Mouse (Mus musculus) adrenal gland, postnatal 25 days (tissue): ENCODE results near the gene Tex14. TPM values are rescaled to one million over a fixed set of nuclear protein-coding genes. Genes with fewer than 3 reads are reported as not detected.
"Not testable (repeated sequence)": the region's sequence is repeated elsewhere in the genome, so short reads cannot be mapped to it uniquely, and the experiment has no call there.

ENCODE experiments used
- DNase-seq: peaks from one replicate; pipeline ENCODE4 v3.0.0; 2021; ENCODE audit warnings: mixed read lengths
- total RNA-seq: library from RNA; stranded (reverse); gene quantifications from 2 replicates; pipeline ENCODE4 v1.2.3, GENCODE M21; 2021

The Tex14 gene
- total RNA-seq, 1 experiment from 2014 or later = 1.1 TPM

GRCm38 (mm10) chr11:87448476-87449199, 43.8 kb downstream of the Tex14 start:
- not testable (repeated sequence) for DNase-seq

- DNase-seq = no peak
Observed at GRCm38 (mm10) chr11:87449200-87449547, 44.3 kb downstream of the Tex14 start.

DNA sequence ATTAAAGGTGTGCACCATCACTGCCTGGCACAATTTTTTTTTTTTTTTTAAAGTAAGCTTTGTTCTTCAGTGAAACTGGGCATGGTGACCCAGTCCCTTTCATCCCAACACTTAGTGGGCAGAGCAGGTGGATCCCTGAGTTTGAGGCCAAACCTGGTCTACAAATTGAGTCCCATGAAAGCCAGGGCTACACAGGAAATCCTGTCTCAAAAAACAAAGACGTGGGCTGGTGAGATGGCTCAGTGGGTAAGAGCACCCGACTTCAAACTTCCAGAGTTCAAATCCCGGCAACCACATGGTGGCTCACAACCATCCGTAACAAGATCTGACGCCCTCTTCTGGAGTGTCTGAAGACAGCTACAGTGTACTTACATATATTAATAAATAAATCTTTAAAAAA, 45.0 kb downstream of the Tex14 start:
- not testable (repeated sequence) for DNase-seq

DNA sequence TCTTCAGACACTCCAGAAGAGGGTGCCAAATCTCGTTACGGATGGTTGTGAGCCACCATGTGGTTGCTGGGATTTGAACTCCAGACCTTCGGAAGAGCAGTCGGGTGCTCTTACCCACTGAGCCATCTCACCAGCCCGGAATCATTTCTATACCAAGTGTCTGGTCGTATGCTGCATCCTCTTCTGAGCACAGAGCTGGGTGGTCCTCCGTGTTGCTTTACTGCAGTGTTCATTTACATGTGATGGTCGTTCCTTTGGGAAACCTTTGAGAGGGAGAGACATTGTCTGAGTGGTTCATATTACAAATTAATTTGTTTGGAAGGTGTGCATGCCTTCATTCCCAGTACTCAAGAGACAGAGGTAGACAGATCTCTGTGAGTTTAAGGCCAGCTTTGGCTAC, 47.9 kb downstream of the Tex14 start:
- DNase-seq = not testable (repeated sequence)

DNA sequence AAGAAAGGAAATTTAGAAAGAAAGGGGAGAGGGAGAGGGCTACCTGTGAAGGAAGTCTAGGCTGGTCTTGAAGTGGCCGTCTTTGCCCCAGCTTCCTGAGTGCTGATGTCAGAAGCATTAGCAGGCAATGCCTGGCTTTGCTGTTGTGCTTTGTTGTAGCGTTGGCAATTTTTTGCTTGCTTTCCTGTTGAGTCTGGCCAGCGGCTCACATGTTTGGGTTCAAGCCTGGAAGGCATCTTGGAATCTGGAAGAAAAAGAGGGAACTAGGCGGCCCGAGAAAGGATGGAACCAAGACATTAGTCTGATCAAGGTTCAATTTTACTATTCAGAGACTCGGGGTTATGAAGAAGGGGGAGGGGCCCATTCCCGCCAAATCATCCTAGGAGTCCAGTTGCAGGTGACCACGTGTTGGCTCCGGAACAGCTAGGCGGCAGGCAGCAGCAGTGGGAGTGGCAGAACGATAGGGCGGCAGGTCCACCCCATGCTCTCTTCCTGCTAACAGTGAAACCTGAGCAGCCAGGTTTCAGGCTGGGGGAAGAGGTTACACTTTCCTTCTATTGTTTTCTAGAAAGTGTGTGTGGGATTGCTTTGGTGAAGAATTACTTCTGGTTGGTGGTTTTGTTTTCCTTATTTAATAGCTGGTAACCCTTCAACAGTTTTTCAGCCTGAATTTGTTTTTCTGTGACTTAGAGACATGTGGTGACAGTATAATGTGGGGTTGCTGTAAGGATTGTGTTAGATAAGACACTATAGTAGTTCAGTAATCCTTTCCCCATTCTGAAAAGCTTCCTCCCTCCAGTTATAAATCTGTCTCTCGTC, 48.6 kb downstream of the Tex14 start:
- no peak for DNase-seq

GRCm38 (mm10) chr11:87454035-87454690, 49.3 kb downstream of the Tex14 start:
- no peak for DNase-seq

GRCm38 (mm10) chr11:87455573-87455972, 50.7 kb downstream of the Tex14 start:
- DNase-seq = no peak

DNA sequence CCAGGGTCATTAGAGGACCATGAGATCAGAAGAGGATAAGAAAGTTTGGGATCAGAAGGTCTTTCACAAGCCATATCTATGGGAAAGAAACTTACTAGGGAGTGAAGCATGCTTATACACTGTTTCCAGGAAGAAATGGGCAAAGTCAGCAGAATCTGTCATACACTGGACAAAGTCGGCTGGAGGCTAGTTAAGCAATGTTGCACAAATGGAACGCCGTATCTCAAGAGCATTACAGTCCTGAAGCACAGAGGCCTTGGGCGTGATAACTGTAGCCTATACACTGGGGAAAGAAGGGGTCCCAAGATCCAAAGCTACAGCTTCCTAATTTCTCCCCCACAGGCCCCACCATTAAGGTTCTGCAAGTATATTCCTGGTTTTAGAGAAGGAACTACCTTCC, 51.1 kb downstream of the Tex14 start:
- no peak for DNase-seq

- DNase-seq = no peak
Observed at GRCm38 (mm10) chr11:87460566-87460965, 55.7 kb downstream of the Tex14 start.

DNA sequence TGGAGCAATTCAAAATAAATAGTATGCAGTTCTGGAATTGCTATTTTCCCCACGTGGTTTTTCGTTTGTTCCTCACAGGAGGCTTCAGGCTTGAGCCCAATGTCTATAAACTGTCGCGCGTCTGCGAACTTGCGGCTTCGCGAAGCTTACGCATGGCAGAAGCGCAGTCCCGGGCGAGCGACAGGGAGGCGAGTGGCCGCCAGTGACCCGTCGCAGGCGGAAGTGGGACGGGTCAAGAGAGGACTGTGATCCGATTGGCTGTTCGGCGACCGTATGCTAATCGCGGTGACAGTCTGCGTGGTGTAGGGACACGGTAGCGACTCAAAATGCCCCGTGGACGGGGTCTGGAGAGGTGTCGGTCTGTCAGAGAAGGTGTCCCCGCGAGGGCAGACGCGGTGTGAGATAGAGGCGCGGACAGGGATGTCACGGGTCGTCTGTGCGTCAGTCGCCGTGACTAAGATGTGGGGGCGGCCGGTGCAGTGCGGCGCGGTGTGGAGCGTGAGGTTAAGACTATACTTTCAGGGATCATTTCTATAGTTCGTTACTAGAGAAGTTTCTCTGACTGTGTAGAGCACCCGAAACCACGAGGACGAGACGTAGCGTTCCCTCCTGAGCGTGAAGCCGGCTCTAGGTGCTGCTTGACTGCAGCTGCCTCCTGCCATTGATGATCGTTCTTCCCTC, 57.1 kb downstream of the Tex14 start:
- peak; percentile 80 for DNase-seq

DNA sequence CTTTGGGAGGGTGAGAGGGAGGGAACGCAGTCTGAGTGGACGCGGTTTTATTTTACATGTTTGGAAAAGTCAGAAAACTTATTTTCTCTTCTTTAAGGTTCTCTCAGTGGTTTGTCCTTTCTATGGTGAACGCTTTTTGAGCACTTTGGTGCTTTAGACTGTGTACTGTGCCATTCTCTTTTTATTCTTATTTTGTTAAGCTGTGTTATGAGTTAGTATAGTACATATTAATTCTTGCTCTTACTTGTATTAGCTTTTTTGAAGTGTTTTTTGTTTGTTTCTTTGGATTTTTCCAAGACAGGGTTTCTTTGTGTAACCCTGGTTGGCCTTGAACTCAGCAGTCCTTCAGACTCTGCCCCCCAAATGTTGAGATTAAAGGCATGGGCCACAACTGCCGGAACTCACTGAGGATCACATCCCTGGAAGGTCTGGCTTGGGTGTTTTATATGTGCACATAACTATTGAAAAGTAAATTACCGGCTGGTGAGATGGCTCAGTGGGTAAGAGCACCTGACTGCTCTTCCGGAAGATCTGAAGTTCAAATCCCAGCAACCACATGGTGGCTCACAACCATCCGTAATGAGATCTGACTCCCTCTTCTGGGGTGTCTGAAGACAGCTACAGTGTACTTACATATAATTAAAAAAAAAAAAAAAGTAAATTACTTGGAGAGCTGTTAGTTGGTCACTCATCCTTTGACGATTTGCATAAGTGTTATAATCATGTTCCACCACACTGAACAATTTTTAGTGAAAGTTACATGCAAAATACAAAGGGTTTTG, 57.8 kb downstream of the Tex14 start:
- DNase-seq = no peak

DNA sequence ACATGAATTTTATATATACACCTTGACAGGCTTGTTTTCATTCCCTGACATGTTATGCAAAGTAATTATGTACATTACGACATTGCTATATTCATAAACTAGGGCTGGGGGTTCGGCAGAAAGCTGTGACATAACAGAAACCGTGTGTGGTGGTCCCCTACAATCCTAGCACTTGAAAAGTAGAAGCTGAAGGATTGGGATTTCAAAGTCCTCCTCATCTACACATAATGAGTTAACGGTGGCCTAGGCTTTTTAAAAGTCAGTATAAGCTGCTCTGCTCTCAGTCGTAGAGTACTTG, 58.3 kb downstream of the Tex14 start:
- DNase-seq = no peak

DNA sequence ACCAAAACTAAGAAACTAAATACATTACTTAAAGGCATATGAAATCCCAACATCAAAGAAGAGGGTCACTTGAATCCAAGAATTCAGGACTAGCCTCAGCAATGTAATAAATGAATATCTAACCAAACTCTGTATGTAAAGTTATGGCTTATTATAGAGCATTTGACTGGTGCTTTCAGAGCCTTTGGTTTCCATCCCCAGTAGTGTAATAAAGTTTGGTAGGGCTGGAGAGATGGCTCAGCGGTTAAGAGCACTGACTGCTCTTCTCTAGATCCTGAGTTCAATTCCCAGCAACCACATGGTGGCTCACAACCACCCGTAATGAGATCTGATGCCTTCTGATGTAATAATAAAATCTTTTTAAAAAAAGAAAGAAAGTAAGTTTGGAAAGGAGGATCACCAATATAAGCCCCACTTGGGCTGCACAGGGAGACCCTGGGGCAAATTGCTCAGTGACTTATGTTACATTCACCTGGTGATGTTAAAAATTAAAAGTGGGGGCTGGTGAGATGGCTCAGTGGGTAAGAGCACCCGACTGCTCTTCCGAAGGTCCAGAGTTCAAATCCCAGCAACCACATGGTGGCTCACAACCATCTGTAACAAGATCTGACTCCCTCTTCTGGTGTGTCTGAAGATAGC, 59.0 kb downstream of the Tex14 start:
- DNase-seq = not testable (repeated sequence)

DNA sequence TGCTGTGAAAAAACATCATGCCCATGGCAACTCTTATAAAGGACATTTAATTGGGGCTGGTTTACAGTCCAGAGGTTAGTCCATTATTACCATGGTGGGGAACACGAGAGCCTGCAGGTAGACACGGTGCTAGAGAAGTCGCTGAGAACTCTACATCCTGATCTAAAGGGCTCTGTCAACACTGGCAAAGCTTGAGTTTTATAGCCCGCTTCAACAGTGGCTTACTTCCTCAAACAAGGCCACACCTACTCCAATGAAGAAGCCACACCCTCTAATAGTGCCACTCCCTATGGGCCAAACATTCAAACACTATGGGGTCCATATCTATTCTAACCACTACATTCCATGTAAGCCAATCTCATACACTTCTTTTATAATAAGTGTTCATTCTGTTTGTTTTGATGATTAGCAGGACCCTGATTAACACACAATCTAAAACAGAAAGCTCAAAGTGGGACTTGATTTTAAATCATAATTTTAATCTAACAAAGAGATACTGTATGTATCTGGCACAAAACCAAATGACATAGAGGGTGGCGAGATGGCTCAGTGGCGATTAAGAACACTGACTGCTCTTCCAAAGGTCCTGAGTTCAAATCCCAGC, 61.2 kb downstream of the Tex14 start:
- no peak for DNase-seq

- DNase-seq = no peak
Observed at GRCm38 (mm10) chr11:87467491-87468277, 62.8 kb downstream of the Tex14 start.

GRCm38 (mm10) chr11:87468278-87468655, 63.4 kb downstream of the Tex14 start:
- no peak for DNase-seq

DNA sequence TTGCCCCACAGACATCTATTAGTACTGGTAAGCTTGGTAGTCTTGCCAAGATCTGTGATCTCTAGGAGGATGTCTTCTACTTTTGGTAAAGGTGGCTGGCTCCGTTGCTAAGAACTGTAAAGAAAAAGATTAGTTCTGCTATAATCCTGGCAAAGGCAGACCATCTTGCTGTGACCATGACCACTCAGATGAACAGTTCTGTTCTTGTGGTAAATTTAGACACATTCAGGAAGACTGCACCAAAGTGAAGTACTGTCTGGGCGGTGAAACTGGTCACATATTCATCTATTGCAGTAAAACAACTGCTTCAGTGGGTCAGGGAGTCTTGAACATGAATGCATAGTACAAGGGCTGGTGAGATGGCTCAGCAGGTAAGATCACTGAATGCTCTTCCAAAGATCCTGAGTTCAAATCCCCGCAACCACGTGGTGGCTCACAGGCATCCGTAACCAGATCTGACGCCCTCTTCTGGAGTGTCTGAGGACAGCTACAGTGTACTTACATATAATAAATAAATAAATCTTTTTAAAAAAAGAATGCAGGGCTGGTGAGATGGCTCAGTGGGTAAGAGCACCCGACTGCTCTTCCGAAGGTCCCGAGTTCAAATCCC, 63.9 kb downstream of the Tex14 start:
- DNase-seq = no peak

DNA sequence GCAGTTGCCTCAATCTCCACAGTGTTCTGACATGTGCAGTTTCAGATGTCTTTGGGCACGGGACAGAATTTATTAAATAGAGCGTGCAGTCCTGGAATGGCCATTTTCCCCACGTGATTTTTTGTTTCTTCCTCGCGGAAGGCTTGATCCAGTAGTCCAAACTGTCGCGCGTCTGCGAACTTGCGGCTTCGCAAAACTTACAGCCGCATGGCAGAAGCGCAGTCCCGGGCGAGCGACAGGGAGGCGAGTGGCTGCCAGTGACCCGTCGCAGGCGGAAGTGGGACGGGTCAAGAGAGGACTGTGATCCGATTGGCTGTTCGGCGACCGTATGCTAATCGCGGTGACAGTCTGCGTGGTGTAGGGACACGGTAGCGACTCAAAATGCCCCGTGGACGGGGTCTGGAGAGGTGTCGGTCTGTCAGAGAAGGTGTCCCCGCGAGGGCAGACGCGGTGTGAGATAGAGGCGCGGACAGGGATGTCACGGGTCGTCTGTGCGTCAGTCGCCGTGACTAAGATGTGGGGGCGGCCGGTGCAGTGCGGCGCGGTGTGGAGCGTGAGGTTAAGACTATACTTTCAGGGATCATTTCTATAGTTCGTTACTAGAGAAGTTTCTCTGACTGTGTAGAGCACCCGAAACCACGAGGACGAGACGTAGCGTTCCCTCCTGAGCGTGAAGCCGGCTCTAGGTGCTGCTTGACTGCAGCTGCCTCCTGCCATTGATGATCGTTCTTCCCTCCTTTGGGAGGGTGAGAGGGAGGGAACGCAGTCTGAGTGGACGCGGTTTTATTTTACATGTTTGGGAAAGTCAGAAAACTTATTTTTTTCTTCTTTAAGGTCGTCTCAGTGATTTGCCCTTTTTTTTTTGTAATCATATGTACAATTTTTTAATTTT, 66.2 kb downstream of the Tex14 start:
- peak; percentile 68 for DNase-seq

- not testable (repeated sequence) for DNase-seq
Observed at GRCm38 (mm10) chr11:87471699-87471997, 66.8 kb downstream of the Tex14 start.
